Mouse (Mus musculus) kidney, postnatal 36 days (tissue): ENCODE measurements at regions not wholly inside any gene's neighbourhood (a gene's known extent, or its start where the extent isn't known, plus 50 kb on each side); places are given as distances from the start of the nearest gene placed in this dataset.

Experiments used
- DNase-seq, 2 experiments: peaks; one replicate each; pipeline ENCODE4 v3.0.0; 2021 to 2022; ENCODE audit warnings: mixed read lengths in 2 of 2

GRCm38 (mm10) chr16:75297416-75297815, 288.4 kb downstream of the Lipi start:
- DNase-seq = no peak

GRCm38 (mm10) chr16:75292736-75293428, 293.0 kb downstream of the Lipi start:
- DNase-seq = no peak

GRCm38 (mm10) chr16:75291194-75291593, 294.7 kb downstream of the Lipi start:
- no peak for DNase-seq

GRCm38 (mm10) chr16:75287150-75287549, 298.7 kb downstream of the Lipi start:
- no peak for DNase-seq

DNA sequence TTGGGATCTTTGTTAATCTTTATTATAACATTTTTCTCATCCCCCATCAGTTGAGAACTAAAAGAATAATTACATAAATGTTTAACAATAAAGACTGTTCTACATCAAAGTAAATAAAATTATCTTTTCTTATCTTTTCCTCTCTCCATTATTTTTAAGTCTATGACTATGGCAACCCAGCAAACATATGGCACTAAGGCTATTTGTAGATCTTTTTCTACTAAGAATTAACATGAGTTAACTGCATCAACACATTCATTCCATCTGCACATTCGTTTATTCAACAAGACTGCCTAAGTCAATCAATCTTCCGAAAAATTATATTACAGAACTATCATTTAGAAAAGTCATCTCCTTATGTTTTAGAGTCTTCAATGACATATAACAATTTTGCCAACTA, 300.1 kb downstream of the Lipi start:
- no peak for DNase-seq

DNA sequence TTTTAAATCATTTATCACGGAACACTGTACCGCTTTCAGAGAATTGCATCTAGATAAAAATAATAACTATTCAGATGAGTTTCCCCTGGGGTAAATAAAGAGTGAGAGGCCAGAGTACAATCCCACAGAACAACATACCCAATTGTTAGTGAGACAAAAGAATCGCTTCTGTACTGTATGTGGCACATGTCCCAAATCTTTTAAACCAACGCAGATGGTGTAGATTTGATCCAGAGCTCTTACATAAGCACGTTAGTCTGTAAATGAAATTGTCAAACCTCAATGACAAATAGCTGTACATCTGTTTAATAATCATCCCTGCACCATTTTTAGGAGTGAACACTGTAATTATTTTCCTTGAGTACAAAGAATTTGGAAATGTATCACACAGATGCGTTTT, 322.0 kb downstream of the Lipi start:
- DNase-seq = no peak

DNA sequence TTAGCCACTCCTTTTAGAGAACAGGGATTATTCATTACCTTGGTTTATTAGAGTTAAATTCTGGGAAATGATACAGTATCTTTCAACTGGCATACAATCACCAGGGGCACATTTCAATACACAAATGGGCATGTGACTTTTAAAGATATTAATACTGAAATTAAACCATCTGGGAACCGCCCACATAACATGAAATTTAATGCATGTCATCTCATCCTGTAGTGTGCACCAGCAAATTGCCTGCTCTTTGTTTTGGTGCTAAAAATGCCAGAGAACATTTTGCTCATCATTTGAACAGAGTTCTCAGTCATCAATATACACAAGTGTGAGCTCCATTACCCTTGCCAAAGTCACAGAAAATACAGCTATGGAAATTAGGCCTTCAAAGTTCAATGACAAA, 330.9 kb downstream of the Lipi start:
- DNase-seq = no peak

GRCm38 (mm10) chr16:75249170-75249569, 336.7 kb downstream of the Lipi start:
- DNase-seq = no peak

- DNase-seq = no peak
Measured at GRCm38 (mm10) chr16:75240383-75240782, 345.5 kb downstream of the Lipi start.

GRCm38 (mm10) chr16:75232133-75232532, 353.7 kb downstream of the Lipi start:
- DNase-seq = no peak

DNA sequence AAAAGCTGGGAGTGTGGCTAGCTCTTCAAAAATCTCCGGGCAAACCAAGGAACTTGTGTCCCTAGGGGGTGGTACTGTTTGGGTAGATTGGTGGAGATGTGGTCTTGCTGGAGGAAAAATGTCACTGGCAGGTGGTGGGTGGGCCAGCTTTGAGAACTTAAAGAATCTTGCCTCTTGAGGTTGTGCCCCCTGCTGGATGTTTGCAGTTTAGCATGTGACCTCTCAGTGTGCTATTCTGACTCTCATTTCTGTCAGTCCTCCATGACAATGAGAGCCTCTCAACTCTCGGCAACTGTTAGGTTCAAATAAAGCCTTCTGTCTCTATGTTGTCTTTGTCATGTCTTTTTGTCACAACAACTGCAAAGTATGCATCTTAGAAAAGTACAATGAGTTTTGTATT, 392.5 kb downstream of the Lipi start:
- DNase-seq = peak in 1 of 2 experiments; percentile 34

GRCm38 (mm10) chr16:75190316-75190715, 395.5 kb downstream of the Lipi start:
- no peak for DNase-seq

- DNase-seq = no peak
Measured at GRCm38 (mm10) chr16:75166040-75166439, 419.8 kb downstream of the Lipi start.

DNA sequence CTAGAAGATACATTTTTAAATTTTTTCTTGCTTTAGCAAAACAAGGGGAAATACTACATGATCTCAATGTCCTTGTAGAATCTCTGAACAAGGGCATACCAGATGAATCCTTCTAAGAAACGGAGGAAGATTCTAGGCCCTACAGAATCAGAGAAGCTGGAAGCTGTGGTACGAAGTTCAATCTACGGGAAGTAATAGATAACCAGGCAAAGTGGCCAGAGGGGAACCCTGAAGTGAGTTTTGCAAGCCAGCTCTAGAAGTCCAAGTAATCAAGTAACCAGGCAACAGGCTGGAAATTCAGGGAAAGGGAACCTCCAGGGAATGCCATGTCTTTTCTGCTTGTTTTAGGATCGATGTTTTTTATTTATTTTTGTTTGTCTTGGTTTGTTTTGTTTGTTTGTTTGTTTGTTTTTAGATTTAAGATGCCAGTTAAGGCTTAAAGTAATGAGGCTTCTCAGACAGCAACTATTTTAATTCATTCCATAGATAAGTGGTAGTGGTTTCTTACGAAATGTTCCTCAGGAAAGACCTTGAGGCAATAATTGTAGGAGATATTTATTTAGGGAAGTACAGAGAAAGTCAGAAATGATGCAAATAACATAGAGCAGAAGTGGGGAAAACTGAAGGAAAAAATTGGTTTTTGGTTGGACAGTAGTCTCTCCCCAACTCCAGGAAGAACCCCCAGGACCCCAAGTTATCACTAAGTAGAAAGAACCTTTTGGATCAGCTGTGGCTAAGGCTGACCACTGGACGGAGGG, 420.7 kb downstream of the Lipi start:
- DNase-seq = peak; percentile 40 to 58

DNA sequence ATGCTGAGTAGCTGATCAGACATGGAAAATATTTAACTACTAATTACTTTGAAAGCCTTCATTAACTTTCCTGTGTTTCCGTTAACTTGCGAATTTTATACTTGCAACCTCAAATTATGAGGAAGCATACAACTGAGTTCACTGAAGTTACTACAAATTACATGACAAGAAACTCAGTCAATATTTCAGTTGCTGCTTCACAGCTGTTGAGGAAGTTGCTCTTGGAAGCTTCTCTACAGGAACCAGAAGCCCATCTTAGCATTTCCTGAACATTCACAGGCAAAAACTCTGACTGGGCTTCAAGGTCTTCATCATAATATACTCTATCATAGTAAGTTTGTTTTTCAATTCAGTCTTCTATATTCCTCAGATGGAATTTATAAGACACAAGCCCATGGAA, 426.1 kb downstream of the Lipi start:
- no peak for DNase-seq

DNA sequence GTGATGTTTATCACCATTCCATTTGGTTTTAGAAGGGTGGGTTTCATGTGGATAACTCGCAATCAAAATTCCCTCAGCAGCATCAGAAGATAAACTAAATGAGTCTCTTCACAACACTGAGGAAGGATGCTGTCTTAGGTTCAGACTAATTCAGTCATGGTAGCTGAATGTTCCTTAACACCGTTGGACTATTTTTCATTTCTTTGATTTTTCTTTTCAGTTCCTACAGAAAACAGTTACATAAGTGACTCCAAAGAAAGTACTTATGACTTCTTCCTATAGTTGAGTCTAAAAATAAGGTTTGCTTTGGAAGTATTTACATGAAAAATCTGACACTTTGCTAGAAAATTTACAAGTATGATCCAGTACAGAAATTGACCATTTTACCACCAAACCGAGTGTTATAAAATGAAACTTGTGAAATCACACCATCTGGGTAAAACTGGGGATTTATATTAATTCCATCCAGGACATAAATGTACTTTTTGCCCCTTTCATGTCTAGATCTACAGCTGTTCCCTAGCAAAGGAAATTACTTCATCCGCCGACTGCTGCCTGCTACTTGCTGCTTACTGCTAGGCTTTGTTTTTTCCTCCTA, 430.3 kb downstream of the Lipi start:
- DNase-seq = no peak
